21 mouse cellular contexts compared by ENCODE assay signal in genomic region chr5:5211780-5212135, GRCm38 (mm10).
DNase-seq lines count a peak whose midpoint lies in the region; ATAC-seq and TF ChIP-seq lines count a peak whose summit lies in the region.
"Had no signal": no experiment of that assay in that cellular context is flagged by ENCODE, and none has a peak within 500 bp of the region (broad histone marks: within the 10 kb centered on the region; RNA-seq: fewer than 3 reads in every experiment).

No protein-coding gene starts in this region.

- WGBS in heart, embryonic 12.5 days = 39% methylated on average over 1 of the region's 1 CpGs
- WGBS in heart, postnatal 0 days = 55% methylated on average over 1 of the region's 1 CpGs
- 14% methylated on average over 1 of the region's 1 CpGs for WGBS in lung, embryonic 14.5 days

- no peaks in the 10 kb centered on the region for H3K27me3 ChIP-seq in heart, embryonic 12.5 days (replicated peaks)
- H3K27me3 ChIP-seq in heart, postnatal 0 days (ENCODE audit: control insufficient read depth, insufficient read depth, low read length) = no peaks in the 10 kb centered on the region
- no peaks in the 10 kb centered on the region for H3K27me3 ChIP-seq in lung, embryonic 14.5 days (ENCODE audit: insufficient read depth, low read length)
- H3K27me3 ChIP-seq: embryonic facial prominence, embryonic 12.5 days; limb, embryonic 12.5 days; Patski had no signal

- H3K4me1 ChIP-seq in heart, embryonic 12.5 days (replicated peaks) = peaks cover 35% of the 10 kb centered on the region
- peaks cover 13% of the 10 kb centered on the region; the same call in 1 of the 2 replicates for H3K4me1 ChIP-seq in heart, postnatal 0 days (ENCODE audit: control insufficient read depth, insufficient read depth)
- H3K4me1 ChIP-seq in lung, embryonic 14.5 days (ENCODE audit: insufficient read depth) = peaks cover 5% of the 10 kb centered on the region; the same call in 1 of the 2 replicates
- H3K4me1 ChIP-seq: embryonic facial prominence, embryonic 12.5 days; hindbrain, embryonic 13.5 days; limb, embryonic 12.5 days had no signal

- peak overlapping the region; percentile 83; the same call in 1 of the 2 replicates for H3K27ac ChIP-seq in heart, embryonic 12.5 days (ENCODE audit: poor library complexity, severe bottlenecking)
- H3K27ac ChIP-seq in heart, postnatal 0 days (ENCODE audit: low read depth) = peak overlapping the region; percentile 62
- 0 out of 2 replicates have a peak overlapping the region, but pooled peaks have one; percentile 13 for H3K27ac ChIP-seq in lung, embryonic 14.5 days (ENCODE audit: low read depth)
- H3K27ac ChIP-seq: embryonic facial prominence, embryonic 12.5 days; hindbrain, embryonic 13.5 days; layer of hippocampus, adult 2 months; left cerebral cortex, adult 2 months; limb, embryonic 12.5 days; macrophage had no signal

- H3K9me3 ChIP-seq in heart, embryonic 12.5 days (replicated peaks) = no peaks in the 10 kb centered on the region; the same call in 1 of the 2 replicates
- H3K9me3 ChIP-seq in heart, postnatal 0 days (replicated peaks; ENCODE audit: control insufficient read depth, low read length) = no peaks in the 10 kb centered on the region
- H3K9me3 ChIP-seq in lung, embryonic 14.5 days (ENCODE audit: low read depth, low read length) = no peaks in the 10 kb centered on the region
- H3K9me3 ChIP-seq: embryonic facial prominence, embryonic 12.5 days; hindbrain, embryonic 13.5 days; limb, embryonic 12.5 days had no signal

- H3K4me3 ChIP-seq in heart, embryonic 12.5 days = no peak overlapping the region
- no peak overlapping the region for H3K4me3 ChIP-seq in heart, postnatal 0 days (ENCODE audit: low read depth, low read length)
- no peak overlapping the region for H3K4me3 ChIP-seq in lung, embryonic 14.5 days (ENCODE audit: low read depth, low read length)
- H3K4me3 ChIP-seq: embryonic facial prominence, embryonic 12.5 days; hindbrain, embryonic 13.5 days; layer of hippocampus, adult 2 months; left cerebral cortex, adult 2 months; limb, embryonic 12.5 days had no signal

- no peak for TF ChIP-seq CTCF in heart, postnatal 0 days (IDR thresholded peaks at IDR 0.05; ENCODE audit: low read depth)
- no peak for TF ChIP-seq CTCF in lung, embryonic 14.5 days (IDR thresholded peaks at IDR 0.05; ENCODE audit: low read depth)

- DNase-seq in heart, postnatal 25 days (ENCODE audit: low spot score) = no peak
- no peak for DNase-seq in heart, postnatal 0 days (ENCODE audit: low spot score)
- DNase-seq in heart, adult 11 months = no peak
- no peak for DNase-seq in lung, embryonic 14.5 days
- DNase-seq in lung, postnatal 10 days = no peak
- DNase-seq: cerebellum, adult 11 months; cerebellum, adult 9-10 months; embryo, embryonic 11 days; gastrocnemius, postnatal 25 days; kidney, postnatal 36 days; midbrain, embryonic 14.5 days had no signal

- peak overlapping the region; percentile 45 for H3K4me2 ChIP-seq in heart, embryonic 12.5 days
- peak overlapping the region; percentile 46 for H3K4me2 ChIP-seq in heart, postnatal 0 days (ENCODE audit: low read depth, low read length)
- H3K4me2 ChIP-seq in lung, embryonic 14.5 days = 0 out of 2 replicates have a peak overlapping the region, but pooled peaks have one; percentile 3
- H3K4me2 ChIP-seq: embryonic facial prominence, embryonic 12.5 days; hindbrain, embryonic 13.5 days; limb, embryonic 12.5 days had no signal

- ATAC-seq in heart, embryonic 12.5 days (ENCODE audit: insufficient number of reproducible peaks, low FRiP score) = no peak
- no peak for ATAC-seq in heart, postnatal 0 days (ENCODE audit: insufficient read depth, low read depth)
- ATAC-seq in lung, embryonic 14.5 days (ENCODE audit: insufficient read depth) = no peak
- ATAC-seq in inflammation-experienced regulatory T-cells, adult 6 months = no peak
- ATAC-seq: forebrain, embryonic 14.5 days; Patski had no signal

- no peaks in the 10 kb centered on the region for H3K36me3 ChIP-seq in heart, embryonic 12.5 days
- H3K36me3 ChIP-seq in heart, postnatal 0 days (replicated peaks; ENCODE audit: control insufficient read depth, insufficient read depth, low read length) = no peaks in the 10 kb centered on the region
- no peaks in the 10 kb centered on the region for H3K36me3 ChIP-seq in lung, embryonic 14.5 days (ENCODE audit: insufficient read depth)
- H3K36me3 ChIP-seq: embryonic facial prominence, embryonic 12.5 days; hindbrain, embryonic 13.5 days; limb, embryonic 12.5 days had no signal

- intact Hi-C loops in heart, postnatal 25 days (cut with DNase I) = no loop called here

- no peak for TF ChIP-seq EP300 in heart, postnatal 0 days (IDR thresholded peaks at IDR 0.05; ENCODE audit: low read depth)

- no peak overlapping the region for H3K9ac ChIP-seq in heart, embryonic 12.5 days
- H3K9ac ChIP-seq in heart, postnatal 0 days (replicated peaks; ENCODE audit: low read depth, low read length) = no peak overlapping the region
- no peak overlapping the region for H3K9ac ChIP-seq in lung, embryonic 14.5 days
- H3K9ac ChIP-seq: embryonic facial prominence, embryonic 12.5 days; hindbrain, embryonic 13.5 days; limb, embryonic 12.5 days had no signal

Comparison
In these comparisons a context has a peak if more than half of its experiments do, and no peak if none do; other contexts are left out.
1. H3K27ac ChIP-seq: peak in every context shown above with its lines; median percentile 83 in heart, embryonic 12.5 days; 62 in heart, postnatal 0 days; 13 in lung, embryonic 14.5 days.